Mouse (Mus musculus) midbrain, embryonic 14.5 days (tissue): ENCODE measurements at regions not wholly inside any gene's neighbourhood (a gene's known extent, or its start where the extent isn't known, plus 50 kb on each side); places are given as distances from the start of the nearest gene placed in this dataset.

Source experiments
- ATAC-seq: fragments of 200-750 bp; cut with Nextera tagmentation; 2 replicates; pipeline ENCODE4 v1.8.0; 2017; ENCODE audit warnings: moderate number of reproducible peaks, moderate library complexity; ENCODE audit not compliant: low FRiP score, low TSS enrichment
- DNase-seq: peaks from one replicate; pipeline ENCODE4 v3.0.0-alpha.2; 2015
- H3K27ac ChIP-seq: fragments of 300-500 bp; sonication (generic); replicated peaks from 2 replicates; pipeline ENCODE4 v1.5.1; 2014; ENCODE audit warnings: mild to moderate bottlenecking, low read depth, low read length, moderate library complexity
- H3K27me3 ChIP-seq: fragments of 300-500 bp; sonication (generic); 2 replicates; pipeline ENCODE4 v1.6.1; 2014; ENCODE audit warnings: low read length, control low read depth, mixed read lengths; ENCODE audit not compliant: control insufficient read depth, insufficient read depth
- H3K36me3 ChIP-seq: fragments of 300-500 bp; sonication (generic); 2 replicates; pipeline ENCODE4 v1.6.1; 2014; ENCODE audit warnings: low read length, control low read depth; ENCODE audit not compliant: control insufficient read depth, insufficient read depth
- H3K4me1 ChIP-seq: fragments of 300-500 bp; sonication (generic); 2 replicates; pipeline ENCODE4 v1.6.1; 2014; ENCODE audit warnings: mild to moderate bottlenecking, antibody characterized with exemption, low read length, control low read depth; ENCODE audit not compliant: control insufficient read depth, insufficient read depth
- H3K4me2 ChIP-seq: fragments of 300-500 bp; sonication (generic); 2 replicates; pipeline ENCODE4 v1.6.1; 2014; ENCODE audit warnings: mild to moderate bottlenecking, low read length, moderate library complexity
- H3K4me3 ChIP-seq: fragments of 300-500 bp; sonication (generic); replicated peaks from 2 replicates; pipeline ENCODE4 v1.5.1; 2014; ENCODE audit warnings: low read depth, low read length
- H3K9ac ChIP-seq: fragments of 300-500 bp; sonication (generic); replicated peaks from 2 replicates; pipeline ENCODE4 v1.6.1; 2014; ENCODE audit warnings: mild to moderate bottlenecking, low read length, moderate library complexity
- H3K9me3 ChIP-seq: fragments of 300-500 bp; sonication (generic); 2 replicates; pipeline ENCODE4 v1.6.1; 2016; ENCODE audit warnings: low read length, control low read depth, mixed read lengths; ENCODE audit not compliant: control insufficient read depth
- WGBS: fragments of 180-500 bp; shearing (Covaris S2); extraction: QIAGEN DNeasy Blood & Tissue Kit; methylation state at CpG from one replicate; pipeline ENCODE4 v1.1.7; 2014; 5-methylcytosine and 5-hydroxymethylcytosine counted together

GRCm38 (mm10) chr3:52904028-52904427, 113.0 kb downstream of the Cog6 start:
- no peaks in the 10 kb centered on the region for H3K27me3 ChIP-seq
- H3K4me3 ChIP-seq, result no peak overlapping the region
- H3K4me1 ChIP-seq, result no peaks in the 10 kb centered on the region
- no peaks in the 10 kb centered on the region for H3K36me3 ChIP-seq
- WGBS, result 92% methylated on average over 3 of the region's 3 CpGs
- H3K9me3 ChIP-seq, result no peaks in the 10 kb centered on the region
- DNase-seq (no peak), ATAC-seq (no peak)
- no peak overlapping the region for H3K4me2 ChIP-seq
- no peak overlapping the region for H3K27ac ChIP-seq
- no peak overlapping the region for H3K9ac ChIP-seq

- no peak for ATAC-seq
- no peak overlapping the region for H3K27ac ChIP-seq
- H3K36me3 ChIP-seq, result no peaks in the 10 kb centered on the region
- no peak for DNase-seq
- H3K27me3 ChIP-seq, result no peaks in the 10 kb centered on the region
- WGBS, result 85% methylated on average over 4 of the region's 4 CpGs
- H3K9ac ChIP-seq, result no peak overlapping the region
- no peaks in the 10 kb centered on the region for H3K9me3 ChIP-seq
- H3K4me1 ChIP-seq, result no peaks in the 10 kb centered on the region
- H3K4me2 ChIP-seq, result no peak overlapping the region
- H3K4me3 ChIP-seq, result no peak overlapping the region
Observed at GRCm38 (mm10) chr3:52897665-52898064, 119.4 kb downstream of the Cog6 start.

- H3K27ac ChIP-seq, result no peak overlapping the region
- H3K4me1 ChIP-seq, result no peaks in the 10 kb centered on the region
- ATAC-seq (no peak), DNase-seq (no peak)
- 92% methylated on average over 7 of the region's 7 CpGs for WGBS
- H3K9me3 ChIP-seq, result no peaks in the 10 kb centered on the region
- no peak overlapping the region for H3K4me2 ChIP-seq
- no peaks in the 10 kb centered on the region for H3K27me3 ChIP-seq
- no peak overlapping the region for H3K9ac ChIP-seq
- no peak overlapping the region for H3K4me3 ChIP-seq
- H3K36me3 ChIP-seq, result no peaks in the 10 kb centered on the region
Observed at GRCm38 (mm10) chr3:52896462-52896861, 120.6 kb downstream of the Cog6 start.

- H3K27me3 ChIP-seq, result no peaks in the 10 kb centered on the region
- H3K4me2 ChIP-seq, result no peak overlapping the region
- H3K4me1 ChIP-seq, result no peaks in the 10 kb centered on the region
- DNase-seq (no peak), ATAC-seq (no peak)
- no peak overlapping the region for H3K4me3 ChIP-seq
- WGBS, result 86% methylated on average over 5 of the region's 5 CpGs
- H3K9me3 ChIP-seq, result no peaks in the 10 kb centered on the region
- no peaks in the 10 kb centered on the region for H3K36me3 ChIP-seq
- H3K27ac ChIP-seq, result no peak overlapping the region
- no peak overlapping the region for H3K9ac ChIP-seq
Observed at GRCm38 (mm10) chr3:52895751-52896150, 121.3 kb downstream of the Cog6 start.

- Histone ChIP-seq H3K9ac (no peak overlapping the region), H3K9me3 (no peaks in the 10 kb centered on the region), H3K4me3 (no peak overlapping the region), H3K4me1 (no peaks in the 10 kb centered on the region), H3K27me3 (no peaks in the 10 kb centered on the region), H3K4me2 (no peak overlapping the region), H3K27ac (no peak overlapping the region), H3K36me3 (no peaks in the 10 kb centered on the region)
- 94% methylated on average over 2 of the region's 2 CpGs for WGBS
- ATAC-seq (no peak), DNase-seq (no peak)
Observed at GRCm38 (mm10) chr3:52894812-52895211, 122.2 kb downstream of the Cog6 start.

GRCm38 (mm10) chr3:52889156-52889715, 127.8 kb downstream of the Cog6 start:
- Histone ChIP-seq H3K4me1 (no peaks in the 10 kb centered on the region), H3K4me3 (no peak overlapping the region), H3K4me2 (no peak overlapping the region), H3K9me3 (no peaks in the 10 kb centered on the region), H3K27ac (no peak overlapping the region), H3K27me3 (no peaks in the 10 kb centered on the region), H3K9ac (no peak overlapping the region), H3K36me3 (no peaks in the 10 kb centered on the region)
- 82% methylated on average over 4 of the region's 4 CpGs for WGBS
- DNase-seq (no peak), ATAC-seq (no peak)

- H3K4me1 ChIP-seq, result no peaks in the 10 kb centered on the region
- no peak overlapping the region for H3K4me2 ChIP-seq
- 94% methylated on average over 3 of the region's 3 CpGs for WGBS
- ATAC-seq (no peak), DNase-seq (no peak)
- no peaks in the 10 kb centered on the region for H3K36me3 ChIP-seq
- H3K9ac ChIP-seq, result no peak overlapping the region
- H3K9me3 ChIP-seq, result no peaks in the 10 kb centered on the region
- H3K4me3 ChIP-seq, result no peak overlapping the region
- no peaks in the 10 kb centered on the region for H3K27me3 ChIP-seq
- no peak overlapping the region for H3K27ac ChIP-seq
Observed at GRCm38 (mm10) chr3:52881981-52882380, 135.1 kb downstream of the Cog6 start.

GRCm38 (mm10) chr3:52881139-52881538, 135.9 kb downstream of the Cog6 start:
- H3K4me3 ChIP-seq, result no peak overlapping the region
- H3K4me1 ChIP-seq, result no peaks in the 10 kb centered on the region
- no peaks in the 10 kb centered on the region for H3K36me3 ChIP-seq
- ATAC-seq (no peak), DNase-seq (no peak)
- no peak overlapping the region for H3K4me2 ChIP-seq
- H3K9ac ChIP-seq, result no peak overlapping the region
- H3K27ac ChIP-seq, result no peak overlapping the region
- H3K9me3 ChIP-seq, result no peaks in the 10 kb centered on the region
- WGBS, result 89% methylated on average over 4 of the region's 4 CpGs
- no peaks in the 10 kb centered on the region for H3K27me3 ChIP-seq

GRCm38 (mm10) chr3:52879700-52880099, 137.3 kb downstream of the Cog6 start:
- ATAC-seq (no peak), DNase-seq (no peak)
- H3K36me3 ChIP-seq, result no peaks in the 10 kb centered on the region
- H3K9ac ChIP-seq, result no peak overlapping the region
- 81% methylated on average over 10 of the region's 10 CpGs for WGBS
- no peak overlapping the region for H3K4me2 ChIP-seq
- H3K27ac ChIP-seq, result no peak overlapping the region
- no peaks in the 10 kb centered on the region for H3K4me1 ChIP-seq
- no peaks in the 10 kb centered on the region for H3K27me3 ChIP-seq
- no peak overlapping the region for H3K4me3 ChIP-seq
- H3K9me3 ChIP-seq, result no peaks in the 10 kb centered on the region
